Mouse (Mus musculus) heart, adult 2 months (tissue): Measurements from ENCODE around the gene Eif4e2.

Experiments used
- CTCF ChIP-seq: fragments of 200-600 bp; IDR thresholded peaks from 2 replicates; pipeline ENCODE4 v1.8.1; 2022; ENCODE audit warnings: antibody characterized with exemption, mild to moderate bottlenecking, moderate library complexity
- EP300 ChIP-seq: fragments of 200-500 bp; IDR thresholded peaks from 2 replicates; pipeline ENCODE4 v1.6.1; 2011; ENCODE audit warnings: low read depth, low read length, control low read depth; ENCODE audit not compliant: insufficient read depth
- POLR2A ChIP-seq: fragments of 200-500 bp; IDR thresholded peaks from 2 replicates; pipeline ENCODE4 v1.6.1; 2011; ENCODE audit warnings: mild to moderate bottlenecking, low read depth, low read length, control low read depth; ENCODE audit not compliant: insufficient read depth

- TF ChIP-seq CTCF (no peak), POLR2A (no peak), EP300 (no peak)
These were observed 29.3 kb downstream of the Eif4e2 start for GRCm38 (mm10) chr1:87243021-87243420.
